Mouse (Mus musculus) C2C12 (cell line): Measurements from ENCODE around the gene Clip3.

Source experiments
- CTCF ChIP-seq: IDR thresholded peaks from one replicate; pipeline ENCODE4 v1.5.1; 2011; ENCODE audit not compliant: control insufficient read depth, insufficient read depth, insufficient read length
- FOSL1 ChIP-seq: IDR thresholded peaks from one replicate; pipeline ENCODE4 v1.8.0; 2011; ENCODE audit warnings: mild to moderate bottlenecking, low read length; ENCODE audit not compliant: poor library complexity, insufficient read depth, severe bottlenecking
- MAX ChIP-seq: IDR thresholded peaks from one replicate; pipeline ENCODE4 v1.6.1; 2011; ENCODE audit warnings: mild to moderate bottlenecking, control low read depth
- MYOD1 ChIP-seq: IDR thresholded peaks from one replicate; pipeline ENCODE4 v1.6.1; 2011; ENCODE audit warnings: low read depth; ENCODE audit not compliant: control insufficient read depth, insufficient read length
- MYOG ChIP-seq: IDR thresholded peaks from one replicate; pipeline ENCODE4 v1.6.1; 2011; ENCODE audit not compliant: control insufficient read depth, insufficient read length; ENCODE audit errors: extremely low read depth
- USF1 ChIP-seq: IDR thresholded peaks from one replicate; pipeline ENCODE4 v1.6.1; 2011; ENCODE audit warnings: low read depth, mild to moderate bottlenecking, control low read depth, moderate library complexity

GRCm38 (mm10) chr7:30328379-30328778 is 36.9 kb downstream of the Clip3 start:
- no peak for TF ChIP-seq CTCF
- no peak for TF ChIP-seq MYOD1
- no peak for TF ChIP-seq USF1
- no peak for TF ChIP-seq MAX
- no peak for TF ChIP-seq FOSL1
- TF ChIP-seq MYOG = no peak
